Mouse (Mus musculus): ENCODE measurements around the gene Klhdc8b.

Klhdc8b gene

DNA sequence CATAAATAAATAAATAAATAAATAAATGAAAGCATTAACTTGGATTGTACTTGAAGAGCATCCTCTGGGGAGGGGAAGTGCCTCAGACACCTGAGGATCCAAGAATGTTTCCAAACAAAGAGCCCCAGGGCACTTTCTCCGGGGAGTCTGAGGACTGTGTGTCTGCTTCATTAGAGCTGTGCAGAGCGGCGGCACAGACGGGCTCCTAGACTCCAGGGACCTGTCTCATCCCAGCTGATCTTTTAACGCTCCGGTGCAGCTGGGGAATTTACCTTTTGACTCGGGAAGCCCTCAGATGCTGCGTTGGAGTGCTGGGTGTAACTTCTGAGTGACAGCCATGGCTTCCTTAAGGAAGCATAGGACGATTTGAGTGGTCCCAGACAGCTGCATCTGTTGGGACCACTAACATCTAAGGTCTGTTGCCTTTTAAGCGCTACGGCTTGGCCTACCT is at the start of gene Klhdc8b:
Gene Klhdc8b (minus strand): TSS at position 401 of the 451 bp plus-strand sequence.
- DNase-seq (ENCODE audit: low spot score in 2 of 2): no peak

DNA sequence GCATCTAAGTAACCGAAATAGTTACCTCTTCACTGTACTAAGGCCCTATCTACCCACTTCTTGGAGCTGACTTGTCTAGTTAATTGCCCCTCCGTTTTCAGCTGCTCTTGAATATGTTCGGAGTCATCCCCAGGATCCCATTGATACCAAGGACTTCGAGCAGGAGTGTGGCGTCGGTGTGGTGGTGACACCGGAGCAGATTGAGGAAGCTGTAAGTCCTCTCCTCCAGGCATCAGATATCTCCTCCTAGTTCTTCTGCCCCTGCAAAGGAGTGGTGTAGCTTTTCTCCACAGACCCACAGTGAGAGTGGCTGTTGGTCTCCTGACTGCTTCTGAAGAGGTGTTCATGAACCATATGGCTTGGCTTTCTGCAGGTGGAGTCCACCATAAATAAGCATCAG is 47.4 kb upstream of the Klhdc8b start:
- no peak for DNase-seq (ENCODE audit: low spot score in 2 of 2)

DNA sequence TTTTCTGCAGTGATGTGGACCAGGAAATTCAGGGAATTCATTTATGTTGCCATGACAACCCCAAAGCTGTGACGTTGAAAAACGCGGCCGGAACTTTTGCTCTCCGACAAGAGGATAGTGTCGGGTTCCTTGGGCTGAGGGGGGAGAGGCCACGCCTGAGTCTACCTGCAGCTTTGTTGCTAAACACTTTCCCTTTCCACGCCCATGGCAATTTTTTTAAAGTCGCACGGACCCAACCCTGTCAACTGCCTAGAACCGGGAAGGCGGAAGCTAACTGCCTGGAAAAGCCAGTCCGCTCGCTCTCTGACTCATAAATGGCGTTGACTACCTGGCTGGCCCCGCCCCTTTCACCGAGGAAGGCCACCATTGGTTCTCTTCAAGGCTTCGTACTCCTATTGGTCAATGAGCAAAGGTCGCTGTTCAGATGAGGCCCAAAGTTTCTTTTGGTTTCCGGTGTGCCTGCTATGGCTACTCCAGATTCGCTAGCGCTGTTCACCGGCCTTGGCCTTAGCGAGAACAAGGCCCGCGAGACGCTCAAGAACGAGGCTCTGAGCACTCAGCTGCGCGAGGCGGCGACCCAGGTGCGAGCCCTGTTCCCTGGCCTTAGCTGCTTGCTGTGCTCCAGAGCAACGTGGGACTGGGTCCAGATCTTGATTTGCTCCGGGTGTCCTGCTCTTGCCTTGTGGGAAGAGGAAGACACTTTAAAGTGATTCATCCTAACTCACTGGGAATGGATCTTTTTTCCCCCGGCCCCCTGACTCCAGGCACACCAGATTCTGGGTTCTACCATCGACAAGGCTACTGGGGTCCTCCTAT is 46.4 kb upstream of the Klhdc8b start, which contains the start of gene Qars:
Gene Qars (plus strand): TSS at position 88 of the 816 bp plus-strand sequence.
- DNase-seq (ENCODE audit: low spot score in 2 of 2): peak; percentile 93 to 95

DNA sequence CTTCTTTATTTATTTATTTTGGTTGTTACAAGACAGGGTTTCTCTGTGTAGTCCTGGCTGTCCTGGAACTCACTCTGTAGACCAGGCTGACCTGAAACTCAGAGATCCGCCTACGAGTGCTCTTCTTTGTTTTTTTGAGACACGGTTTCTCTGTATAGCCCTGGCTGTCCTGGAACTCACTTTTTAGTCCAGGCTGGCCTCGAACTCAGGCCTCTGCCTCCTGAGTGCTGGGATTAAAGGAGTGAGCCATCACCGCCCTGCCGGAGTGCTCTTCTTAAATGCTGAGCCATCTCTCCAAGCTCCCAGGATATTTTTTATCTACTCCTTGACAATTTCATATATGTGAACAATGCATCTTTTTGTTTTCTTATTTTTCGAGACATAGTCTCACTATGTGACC is 45.5 kb upstream of the Klhdc8b start:
- DNase-seq (ENCODE audit: low spot score in 2 of 2): no peak

DNA sequence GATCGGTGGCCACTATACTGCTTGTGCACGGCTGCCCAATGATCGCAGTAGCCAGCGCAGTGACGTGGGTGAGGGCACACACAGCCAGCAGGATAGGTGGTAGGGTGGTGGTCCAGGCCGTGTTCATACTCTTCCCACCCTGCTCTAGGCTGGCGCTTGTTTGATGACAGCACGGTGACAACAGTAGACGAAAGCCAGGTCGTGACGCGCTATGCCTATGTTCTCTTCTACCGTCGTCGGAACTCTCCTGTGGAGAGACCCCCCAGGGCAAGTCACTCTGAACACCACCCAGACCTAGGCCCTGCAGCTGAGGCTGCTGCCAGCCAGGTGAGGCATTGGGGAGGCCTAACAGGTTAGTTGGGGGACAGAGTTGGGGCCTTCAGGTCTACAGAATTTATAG is 38.6 kb upstream of the Klhdc8b start:
- no peak for DNase-seq (ENCODE audit: low spot score in 2 of 2)

DNA sequence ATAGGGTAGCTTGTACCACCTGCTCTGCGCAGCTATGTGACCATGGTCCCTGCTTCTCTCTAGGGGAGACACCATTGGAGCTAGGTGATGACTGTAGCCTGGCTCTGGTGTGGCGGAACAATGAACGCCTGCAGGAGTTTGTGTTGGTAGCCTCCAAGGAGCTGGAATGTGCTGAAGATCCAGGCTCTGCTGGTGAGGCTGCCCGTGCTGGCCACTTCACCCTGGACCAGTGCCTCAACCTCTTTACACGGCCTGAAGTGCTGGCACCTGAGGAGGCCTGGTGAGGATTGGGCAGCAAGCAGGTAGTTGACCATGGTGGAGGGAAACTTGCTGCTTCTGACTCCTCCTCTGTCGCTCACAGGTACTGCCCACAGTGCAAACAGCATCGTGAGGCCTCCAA is 37.9 kb upstream of the Klhdc8b start:
- no peak for DNase-seq (ENCODE audit: low spot score in 2 of 2)

DNA sequence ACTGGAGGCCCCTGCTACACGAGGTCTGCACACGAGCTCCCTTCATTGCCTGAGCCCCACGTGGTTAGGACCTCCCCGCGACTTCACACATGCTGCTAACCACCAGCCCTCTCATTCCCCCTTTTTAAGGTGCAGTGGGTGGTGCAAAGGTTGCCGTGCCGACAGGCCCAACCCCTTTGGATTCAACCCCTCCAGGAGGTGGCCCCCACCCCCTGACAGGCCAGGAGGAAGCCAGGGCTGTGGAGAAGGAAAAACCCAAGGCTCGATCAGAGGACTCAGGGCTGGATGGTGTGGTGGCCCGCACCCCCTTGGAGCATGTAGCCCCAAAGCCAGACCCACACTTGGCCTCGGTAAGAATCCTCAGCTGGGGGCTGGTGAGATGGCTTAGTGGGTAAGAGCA is 33.5 kb upstream of the Klhdc8b start:
- DNase-seq (ENCODE audit: low spot score in 2 of 2): no peak

DNA sequence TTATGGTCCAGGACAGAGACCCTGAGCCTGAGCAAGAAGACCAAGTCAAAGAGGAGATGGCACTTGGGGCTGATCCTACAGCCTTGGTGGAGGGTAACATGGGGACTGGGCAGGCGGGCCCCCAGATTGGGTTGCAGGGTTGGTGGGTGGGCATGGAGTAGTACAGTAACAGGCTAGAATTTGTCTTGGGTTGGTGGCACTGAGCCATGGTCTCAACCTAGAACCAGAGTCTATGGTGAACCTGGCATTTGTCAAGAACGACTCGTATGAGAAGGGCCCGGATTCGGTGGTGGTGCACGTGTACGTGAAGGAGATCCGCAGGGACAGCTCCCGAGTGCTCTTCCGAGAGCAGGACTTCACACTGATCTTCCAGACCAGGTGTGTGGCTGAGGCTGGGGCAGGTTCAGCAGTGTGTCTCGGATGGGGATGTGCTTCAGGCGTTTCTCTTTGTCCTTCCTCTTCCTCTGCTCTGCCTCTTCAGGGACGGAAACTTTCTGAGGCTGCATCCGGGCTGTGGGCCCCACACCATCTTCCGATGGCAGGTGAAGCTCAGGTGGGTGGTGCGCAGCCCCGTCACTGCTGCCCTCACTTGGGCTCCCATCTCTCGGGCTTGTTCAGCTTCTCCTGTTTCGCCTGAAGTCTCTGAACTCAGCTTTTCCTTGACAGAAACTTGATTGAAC is 32.9 kb upstream of the Klhdc8b start:
- no peak for DNase-seq (ENCODE audit: low spot score in 2 of 2)

DNA sequence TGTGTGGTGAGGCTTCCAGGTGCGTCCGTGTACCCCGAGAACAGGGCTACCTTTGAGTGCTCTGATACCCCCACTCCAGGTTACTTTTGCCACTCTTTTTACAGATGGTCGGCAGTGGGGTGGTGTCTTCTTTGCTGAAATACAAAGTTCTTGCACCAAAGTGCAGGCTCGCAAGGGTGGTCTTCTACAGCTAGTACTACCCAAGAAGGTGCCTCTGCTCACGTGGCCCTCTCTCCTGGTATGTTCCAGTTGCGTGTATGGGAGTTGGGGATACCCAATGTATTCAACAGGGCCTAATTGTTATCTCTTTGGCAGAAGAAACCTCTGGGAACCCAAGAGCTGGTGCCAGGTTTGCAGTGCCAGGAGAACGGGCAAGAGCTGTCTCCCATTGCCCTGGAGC is 31.9 kb upstream of the Klhdc8b start:
- no peak for DNase-seq (ENCODE audit: low spot score in 2 of 2)

DNA sequence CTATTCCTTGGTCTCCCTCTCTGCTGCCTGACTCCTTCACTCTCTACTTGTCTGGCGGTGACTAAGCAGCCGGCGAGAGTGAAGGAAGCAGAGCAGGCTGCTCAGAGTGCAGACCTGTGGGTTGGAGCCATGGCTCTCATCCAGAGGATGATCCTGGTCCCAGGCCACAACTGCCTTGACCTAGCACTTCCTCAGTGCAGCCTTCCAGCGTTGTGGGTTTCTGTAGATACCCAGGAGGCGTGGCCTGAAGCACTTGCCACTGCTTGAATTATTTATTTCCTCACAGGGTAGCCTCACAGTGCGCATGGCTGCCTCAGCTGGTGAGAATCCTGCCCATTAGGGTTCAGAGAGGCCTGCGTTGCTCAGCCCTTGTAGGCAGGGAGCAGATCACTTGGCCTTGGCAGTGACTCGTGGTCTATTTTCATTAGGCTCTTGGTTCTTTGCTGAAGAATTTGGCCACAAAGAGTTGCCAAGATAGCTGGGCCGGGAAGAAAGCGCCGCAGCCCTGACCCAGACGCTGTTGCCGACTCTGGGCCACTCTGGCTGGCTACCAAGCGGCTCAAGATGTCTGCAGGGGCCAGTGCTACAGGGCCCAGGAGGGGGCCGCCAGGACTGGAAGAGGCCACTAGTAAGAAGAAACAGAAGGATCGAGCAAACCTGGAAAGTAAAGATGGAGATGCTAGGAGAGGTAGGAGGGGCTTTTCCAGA is 30.8 kb upstream of the Klhdc8b start:
- DNase-seq (ENCODE audit: low spot score in 2 of 2): no peak

DNA sequence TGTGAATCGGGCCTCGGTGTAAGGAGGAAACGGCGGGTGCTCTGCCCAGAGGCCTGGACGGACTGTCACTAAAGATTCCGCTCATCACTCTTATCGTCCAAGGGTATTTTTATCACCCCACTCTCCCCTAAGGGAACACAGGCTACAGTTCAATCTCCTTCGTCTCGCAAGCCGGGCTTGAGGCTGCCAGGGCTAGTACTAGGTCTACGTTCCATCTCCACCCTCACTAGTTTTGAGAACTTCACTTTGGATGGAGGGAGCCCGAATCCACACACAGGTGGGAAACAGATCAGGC is 29.9 kb upstream of the Klhdc8b start:
- DNase-seq (ENCODE audit: low spot score in 2 of 2): no peak

DNA sequence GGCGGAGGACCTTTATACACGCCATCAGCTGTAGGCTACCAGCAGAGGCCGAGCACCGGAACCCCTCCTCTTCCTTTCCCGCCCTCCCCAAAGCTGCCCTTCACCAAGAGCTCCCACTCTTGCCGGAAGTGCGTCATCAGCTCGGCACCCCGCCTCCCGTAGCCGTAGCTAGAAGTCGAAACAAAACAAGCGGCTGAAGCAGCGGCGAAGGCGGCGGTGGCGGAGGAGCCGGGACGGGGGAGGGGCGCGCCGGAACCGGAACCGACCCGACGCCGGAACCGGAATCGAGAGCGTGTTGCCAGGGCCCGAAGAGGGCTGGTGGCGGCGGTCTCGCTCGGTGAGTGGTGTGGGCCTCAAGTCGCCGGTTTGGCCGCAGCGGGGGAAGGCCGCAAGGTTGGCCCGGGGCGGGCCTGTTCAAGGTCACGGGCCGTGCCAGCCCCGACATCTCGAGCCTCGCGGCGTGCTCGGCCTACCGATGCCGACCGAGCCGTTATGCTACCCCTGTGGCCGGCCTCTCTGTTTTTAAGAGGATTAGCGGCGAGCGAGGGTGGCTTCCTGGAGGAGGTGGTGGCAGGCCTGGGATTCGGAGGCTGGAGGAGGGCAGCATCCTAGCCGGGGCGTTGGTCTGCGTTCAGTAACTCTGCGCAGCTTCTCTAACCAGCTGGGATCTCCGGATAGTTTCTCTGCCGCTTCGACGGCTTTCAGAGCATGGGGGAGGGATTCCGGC is 29.3 kb upstream of the Klhdc8b start, which contains the start of gene Usp19:
Gene Usp19 (plus strand): TSS at position 44 of the 727 bp plus-strand sequence.
- peak; percentile 96 to 97 for DNase-seq (ENCODE audit: low spot score in 2 of 2)

DNA sequence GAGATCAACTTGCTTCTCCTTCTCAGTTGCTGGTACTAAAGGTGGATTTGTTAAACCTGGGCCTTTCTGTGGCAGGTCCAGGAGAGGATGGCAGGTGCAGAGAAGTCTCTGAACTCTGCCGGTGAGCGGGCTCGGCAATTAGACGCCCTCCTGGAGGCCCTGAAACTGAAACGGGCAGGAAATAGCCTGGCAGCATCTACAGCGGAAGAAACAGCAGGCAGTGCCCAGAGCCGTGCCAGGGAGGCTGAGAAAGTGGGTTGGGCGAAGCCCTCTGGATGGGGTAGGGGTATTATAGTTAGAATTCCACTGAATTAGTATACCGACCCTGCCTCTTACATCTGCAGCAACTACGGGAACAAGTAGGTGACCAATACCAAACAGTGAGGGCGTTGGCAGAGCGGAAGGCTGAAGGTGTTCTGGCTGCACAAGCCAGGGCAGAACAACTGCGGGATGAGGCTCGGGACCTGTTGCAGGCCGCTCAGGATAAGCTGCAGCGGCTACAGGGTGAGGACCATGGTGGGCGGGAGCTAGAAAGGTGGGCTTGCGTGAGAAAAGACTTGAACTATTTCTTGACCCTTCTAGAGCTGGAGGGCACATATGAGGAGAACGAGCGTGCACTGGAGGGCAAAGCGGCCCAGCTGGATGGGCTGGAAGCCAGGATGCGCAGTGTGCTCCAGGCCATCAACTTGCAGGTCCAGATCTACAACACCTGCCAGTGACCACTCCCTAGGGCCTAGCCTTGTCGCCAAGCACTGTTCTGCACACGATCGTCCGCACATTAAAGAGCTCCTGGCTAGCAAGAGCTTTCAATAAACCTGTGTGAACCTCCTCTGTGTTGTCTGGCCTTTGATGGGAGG is 28.5 kb upstream of the Klhdc8b start:
- DNase-seq (ENCODE audit: low spot score in 2 of 2): no peak

DNA sequence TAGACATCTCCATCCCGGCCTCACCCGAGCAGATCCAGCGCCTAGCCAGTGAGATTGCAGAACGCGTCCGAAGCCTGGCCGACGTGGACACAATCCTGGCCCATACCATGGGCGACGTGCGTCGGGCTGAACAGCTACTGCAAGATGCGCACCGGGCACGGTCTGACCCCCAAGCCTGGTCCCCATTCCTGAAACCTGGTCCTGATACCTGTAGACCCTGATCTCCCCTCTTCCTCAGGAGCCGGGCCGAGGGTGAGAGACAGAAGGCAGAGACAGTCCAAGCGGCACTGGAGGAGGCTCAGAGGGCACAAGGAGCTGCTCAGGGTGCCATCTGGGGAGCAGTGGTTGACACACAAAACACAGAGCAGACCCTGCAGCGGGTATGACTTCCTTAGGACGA is 27.8 kb upstream of the Klhdc8b start:
- DNase-seq (ENCODE audit: low spot score in 2 of 2): no peak

DNA sequence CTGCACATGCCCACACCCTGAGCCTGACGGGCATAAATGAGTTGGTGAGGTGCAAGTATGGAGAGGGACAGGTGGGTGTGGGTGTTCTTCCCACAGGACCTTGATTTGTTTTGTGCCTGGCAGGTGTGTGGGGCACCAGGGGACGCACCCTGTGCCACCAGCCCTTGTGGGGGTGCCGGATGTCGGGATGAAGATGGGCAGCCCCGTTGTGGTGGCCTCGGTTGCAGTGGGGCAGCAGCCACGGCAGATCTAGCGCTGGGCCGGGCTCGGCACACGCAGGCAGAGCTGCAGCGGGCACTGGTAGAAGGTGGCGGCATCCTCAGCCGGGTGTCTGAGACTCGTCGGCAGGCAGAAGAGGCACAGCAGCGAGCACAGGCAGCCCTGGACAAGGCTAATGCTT is 27.0 kb upstream of the Klhdc8b start:
- no peak for DNase-seq (ENCODE audit: low spot score in 2 of 2)

DNA sequence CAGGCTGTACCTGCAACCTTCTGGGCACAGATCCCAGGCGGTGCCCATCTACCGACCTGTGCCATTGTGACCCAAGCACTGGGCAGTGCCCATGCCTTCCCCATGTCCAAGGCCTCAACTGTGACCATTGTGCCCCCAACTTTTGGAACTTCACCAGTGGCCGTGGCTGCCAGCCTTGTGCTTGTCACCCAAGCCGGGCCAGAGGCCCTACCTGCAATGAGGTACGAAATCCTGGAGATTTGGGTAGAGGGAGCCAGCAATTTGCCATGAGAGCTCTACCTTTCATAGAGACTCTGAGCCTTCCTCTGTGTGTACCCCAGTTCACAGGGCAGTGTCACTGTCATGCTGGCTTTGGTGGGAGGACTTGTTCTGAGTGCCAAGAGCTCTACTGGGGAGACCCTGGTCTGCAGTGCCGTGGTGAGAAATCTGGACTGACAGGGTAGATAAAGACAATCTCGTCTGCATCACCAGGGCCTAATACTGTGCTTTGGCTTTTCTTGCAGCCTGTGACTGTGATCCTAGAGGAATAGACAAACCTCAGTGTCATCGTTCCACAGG is 25.7 kb upstream of the Klhdc8b start:
- DNase-seq (ENCODE audit: low spot score in 2 of 2): no peak

DNA sequence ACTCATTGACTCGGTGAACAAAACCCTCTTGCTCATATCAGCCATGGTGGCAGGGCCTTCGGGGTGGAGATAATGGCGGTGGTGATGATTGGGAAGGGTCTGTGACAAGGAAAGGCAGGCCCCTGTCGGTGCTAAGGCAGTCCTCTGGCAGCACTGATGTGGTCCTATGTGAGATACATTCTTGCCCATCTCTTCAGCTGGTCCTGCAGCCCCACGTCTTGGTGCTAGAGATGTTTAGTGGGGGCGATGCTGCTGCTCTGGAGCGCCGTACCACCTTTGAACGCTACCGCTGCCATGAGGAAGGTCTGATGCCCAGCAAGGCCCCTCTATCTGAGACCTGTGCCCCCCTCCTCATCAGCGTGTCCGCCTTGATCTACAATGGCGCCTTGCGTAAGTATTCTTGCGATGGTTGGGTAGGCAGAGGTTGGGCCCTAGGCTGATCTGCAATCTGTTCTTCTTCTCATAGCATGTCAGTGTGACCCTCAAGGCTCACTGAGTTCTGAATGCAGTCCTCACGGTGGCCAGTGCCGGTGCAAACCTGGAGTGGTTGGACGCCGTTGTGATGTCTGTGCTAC is 24.0 kb upstream of the Klhdc8b start:
- no peak for DNase-seq (ENCODE audit: low spot score in 2 of 2)

DNA sequence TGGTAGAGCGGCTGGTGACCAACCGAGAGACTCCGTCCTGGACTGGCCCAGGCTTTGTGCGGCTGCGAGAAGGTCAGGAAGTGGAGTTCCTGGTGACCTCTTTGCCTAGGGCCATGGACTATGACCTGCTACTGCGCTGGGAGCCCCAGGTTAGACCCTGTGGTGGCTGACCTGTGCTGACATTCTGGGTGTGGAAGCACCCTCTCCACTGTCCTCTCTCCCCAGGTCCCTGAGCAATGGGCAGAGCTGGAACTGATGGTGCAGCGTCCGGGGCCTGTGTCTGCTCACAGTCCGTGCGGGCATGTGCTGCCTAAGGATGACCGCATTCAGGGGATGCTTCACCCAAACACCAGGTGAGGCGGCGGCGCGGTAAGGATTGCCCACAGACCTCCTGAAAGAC is 22.6 kb upstream of the Klhdc8b start:
- DNase-seq (ENCODE audit: low spot score in 2 of 2): no peak

DNA sequence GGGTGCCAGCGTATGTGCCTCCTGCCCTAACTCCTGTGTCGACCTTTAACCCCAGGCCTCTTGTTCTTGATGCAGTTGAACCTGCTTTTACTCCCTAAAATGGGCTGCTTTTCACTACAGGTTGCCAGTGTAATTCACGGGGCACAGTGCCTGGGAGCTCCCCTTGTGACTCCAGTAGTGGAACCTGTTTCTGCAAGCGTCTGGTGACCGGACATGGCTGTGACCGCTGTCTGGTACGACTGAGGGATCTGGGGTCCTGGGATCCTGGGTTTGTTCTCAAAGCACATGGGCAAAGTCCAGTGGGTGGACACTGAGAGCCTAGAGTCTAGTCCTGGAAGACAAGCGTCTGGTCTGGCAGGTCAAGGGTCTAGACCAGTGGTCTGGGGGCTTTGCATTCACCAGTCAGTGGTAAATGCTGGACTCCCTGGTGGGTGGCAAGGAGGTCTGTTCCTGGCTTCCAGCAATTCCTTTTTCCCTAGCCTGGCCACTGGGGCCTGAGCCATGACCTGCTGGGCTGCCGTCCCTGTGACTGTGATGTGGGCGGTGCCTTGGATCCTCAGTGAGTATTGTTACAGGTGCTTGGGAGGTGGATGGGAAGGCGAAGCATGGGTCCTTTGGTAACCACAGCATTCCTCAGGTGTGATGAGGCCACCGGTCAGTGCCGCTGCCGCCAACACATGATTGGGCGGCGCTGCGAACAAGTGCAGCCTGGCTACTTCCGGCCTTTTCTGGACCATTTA is 21.8 kb upstream of the Klhdc8b start:
- no peak for DNase-seq (ENCODE audit: low spot score in 2 of 2)
